Mouse (Mus musculus) liver, embryonic 12.5 days (tissue): Measurements from ENCODE around the gene Usp20. TPM values are rescaled to one million over a fixed set of nuclear protein-coding genes. Genes with fewer than 3 reads are reported as not detected.
A peak's percentile ranks its signal among the peaks of the same experiment; 100 is the strongest.

Source experiments
- ATAC-seq: fragments of 200-750 bp; cut with Nextera tagmentation; 2 replicates; pipeline ENCODE4 v1.8.0; 2017; ENCODE audit warnings: moderate number of reproducible peaks, mild to moderate bottlenecking, moderate library complexity
- H3K27ac ChIP-seq: fragments of 300-500 bp; sonication (generic); 2 replicates; pipeline ENCODE4 v1.5.1; 2016; ENCODE audit warnings: mild to moderate bottlenecking
- H3K27me3 ChIP-seq: fragments of 300-500 bp; sonication (generic); replicated peaks from 2 replicates; pipeline ENCODE4 v1.6.1; 2016; ENCODE audit warnings: mild to moderate bottlenecking, moderate library complexity
- H3K36me3 ChIP-seq: fragments of 300-500 bp; sonication (generic); 2 replicates; pipeline ENCODE4 v1.6.1; 2016; ENCODE audit warnings: mild to moderate bottlenecking, moderate library complexity
- H3K4me1 ChIP-seq: fragments of 300-500 bp; sonication (generic); 2 replicates; pipeline ENCODE4 v1.6.1; 2016
- H3K4me2 ChIP-seq: fragments of 300-500 bp; sonication (generic); 2 replicates; pipeline ENCODE4 v1.6.1; 2016; ENCODE audit warnings: mild to moderate bottlenecking, moderate library complexity
- H3K4me3 ChIP-seq: fragments of 300-500 bp; sonication (generic); 2 replicates; pipeline ENCODE4 v1.5.1; 2016; ENCODE audit warnings: mild to moderate bottlenecking, moderate library complexity
- H3K9ac ChIP-seq: fragments of 300-500 bp; sonication (generic); 2 replicates; pipeline ENCODE4 v1.6.1; 2016; ENCODE audit warnings: mild to moderate bottlenecking, moderate library complexity
- H3K9me3 ChIP-seq: fragments of 300-500 bp; sonication (generic); replicated peaks from 2 replicates; pipeline ENCODE4 v1.6.1; 2016; ENCODE audit warnings: mild to moderate bottlenecking, moderate library complexity
- WGBS: fragments of 180-500 bp; shearing (Covaris S2); methylation state at CpG from one replicate; pipeline ENCODE4 v1.1.7; 2016; ENCODE audit not compliant: insufficient replicate concordance; 5-methylcytosine and 5-hydroxymethylcytosine counted together
- polyA plus RNA-seq: library from polyadenylated mRNA; unstranded; fragments of >200 nt; fragmentation: Nextera tagmentation; extraction: Ambion mirVana; gene quantifications from 2 replicates; pipeline ENCODE4 v1.2.1, GENCODE M21; 2016

Gene Usp20
- polyA plus RNA-seq, 1 experiment from 2014 or later: 7.6 TPM

DNA sequence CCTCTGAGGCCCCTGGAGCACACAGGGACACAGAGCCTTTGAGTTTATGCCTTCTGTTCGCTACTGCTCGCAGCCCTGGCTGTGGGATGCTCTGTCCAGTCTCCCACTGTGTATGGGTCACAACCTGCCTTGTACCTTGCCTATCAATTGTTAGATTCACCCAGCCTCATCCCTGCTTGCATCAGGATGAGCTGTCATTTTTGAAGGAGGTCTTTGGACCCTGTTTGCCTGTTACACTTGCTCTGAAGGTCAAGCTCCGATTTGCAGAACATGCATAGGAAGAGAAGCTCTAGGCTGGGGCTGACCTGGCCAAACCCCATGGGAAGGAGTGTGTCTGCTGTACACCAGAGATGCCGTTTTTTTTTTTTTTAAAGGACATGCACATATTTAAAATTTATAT is 24.6 kb upstream of the Usp20 start:
- Histone ChIP-seq H3K4me2 (no peak overlapping the region), H3K9me3 (no peaks in the 10 kb centered on the region), H3K4me3 (no peak overlapping the region), H3K4me1 (peaks cover 44% of the 10 kb centered on the region), H3K36me3 (peaks cover 86% of the 10 kb centered on the region), H3K27ac (no peak overlapping the region), H3K9ac (no peak overlapping the region), H3K27me3 (no peaks in the 10 kb centered on the region)
- no peak for ATAC-seq
- WGBS: 76% methylated on average over 4 of the region's 4 CpGs

DNA sequence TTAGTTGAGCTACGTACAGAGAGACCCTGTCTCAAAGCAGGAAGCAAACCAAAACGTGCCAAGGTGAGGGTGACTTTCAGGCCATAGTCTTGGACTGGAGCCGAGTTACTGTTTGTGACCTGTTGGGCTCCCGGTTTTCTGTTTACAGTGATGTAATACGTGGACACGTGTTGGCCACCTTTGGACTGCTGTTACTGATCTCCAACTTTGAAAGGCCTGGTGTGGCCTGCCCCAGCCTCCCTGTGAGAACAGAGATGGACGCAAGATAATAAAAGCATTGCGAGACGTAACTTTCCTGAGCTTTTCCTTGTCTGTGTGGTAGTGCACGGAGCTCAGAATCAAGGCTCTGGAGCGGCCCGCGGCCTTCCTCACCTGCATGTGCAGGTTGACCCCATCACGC is 23.4 kb upstream of the Usp20 start:
- H3K27me3 ChIP-seq: no peaks in the 10 kb centered on the region
- ATAC-seq: peak; percentile 40
- WGBS: 81% methylated on average over 14 of the region's 14 CpGs

DNA sequence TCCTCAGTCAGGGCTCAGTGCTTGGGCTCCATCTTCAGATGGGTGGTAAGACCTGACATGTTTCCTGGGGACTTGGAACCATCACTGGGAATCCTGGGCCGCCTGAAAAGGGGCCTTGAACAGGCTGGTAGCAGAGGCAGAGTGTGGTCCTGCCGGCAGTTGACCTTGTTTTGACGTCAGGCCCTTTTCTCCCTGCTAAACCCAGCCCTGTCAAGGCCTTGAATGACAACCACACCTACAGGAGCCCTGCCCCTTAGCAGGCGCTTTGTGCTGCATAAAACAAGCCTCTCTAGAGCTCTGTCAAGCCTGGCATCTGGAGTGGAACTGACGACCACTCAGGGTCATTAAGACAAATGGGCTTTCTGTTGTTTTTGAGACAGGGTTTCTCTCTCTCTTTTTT is 22.2 kb upstream of the Usp20 start:
- Histone ChIP-seq H3K27ac (peak overlapping the region; percentile 50; the same call in 1 of the 2 replicates), H3K9me3 (no peaks in the 10 kb centered on the region), H3K27me3 (no peaks in the 10 kb centered on the region), H3K4me3 (no peak overlapping the region), H3K9ac (no peak overlapping the region), H3K36me3 (peaks cover 100% of the 10 kb centered on the region), H3K4me1 (peaks cover 30% of the 10 kb centered on the region), H3K4me2 (no peak overlapping the region)
- ATAC-seq: no peak
- WGBS: 57% methylated on average over 5 of the region's 5 CpGs

More for the DNA sequence above, 23.4 kb upstream of the Usp20 start:
- Histone ChIP-seq H3K4me2 (no peak overlapping the region), H3K27ac (peak overlapping the region; percentile 50), H3K4me3 (no peak overlapping the region), H3K4me1 (peaks cover 39% of the 10 kb centered on the region), H3K9me3 (no peaks in the 10 kb centered on the region), H3K36me3 (peaks cover 98% of the 10 kb centered on the region), H3K9ac (no peak overlapping the region)

DNA sequence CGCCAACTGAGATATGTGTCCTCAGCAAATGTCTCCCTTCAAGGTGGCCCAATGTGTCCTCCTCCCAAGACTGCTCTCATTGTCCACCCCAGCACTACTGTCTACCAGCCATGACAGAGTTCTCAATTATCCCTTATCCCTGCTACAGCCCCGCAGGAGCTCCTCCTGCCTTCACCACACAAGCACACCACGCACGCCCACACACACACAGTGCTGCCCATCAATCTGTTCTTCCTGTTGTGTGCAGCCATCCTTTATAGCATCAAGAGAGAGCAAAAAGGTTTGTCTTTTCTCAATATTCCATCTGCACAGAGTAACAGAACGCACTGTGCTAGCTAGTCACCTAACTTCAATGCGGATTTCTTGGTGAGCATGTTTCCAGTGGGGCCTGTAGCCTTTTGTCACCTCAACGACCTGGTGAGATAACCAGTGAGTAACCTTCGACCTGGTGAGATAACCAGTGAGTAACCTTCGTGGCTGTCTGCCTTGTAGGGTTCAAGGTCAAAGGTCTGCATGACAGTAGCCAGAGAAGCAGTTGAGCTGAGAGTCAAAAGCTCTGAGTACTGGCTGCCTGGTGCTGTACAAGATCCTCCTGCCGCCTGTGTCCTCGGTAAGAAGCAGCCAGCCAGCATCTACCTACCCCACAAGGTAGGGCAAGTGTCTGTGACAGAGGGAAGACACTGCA is 19.4 kb upstream of the Usp20 start:
- no peaks in the 10 kb centered on the region for H3K9me3 ChIP-seq
- no peak overlapping the region for H3K4me2 ChIP-seq
- H3K9ac ChIP-seq: no peak overlapping the region
- peaks cover 37% of the 10 kb centered on the region for H3K4me1 ChIP-seq
- H3K4me3 ChIP-seq: no peak overlapping the region
- no peak for ATAC-seq
- no peak overlapping the region for H3K27ac ChIP-seq
- 79% methylated on average over 11 of the region's 11 CpGs for WGBS
- peaks cover 87% of the 10 kb centered on the region for H3K36me3 ChIP-seq
- no peaks in the 10 kb centered on the region for H3K27me3 ChIP-seq

DNA sequence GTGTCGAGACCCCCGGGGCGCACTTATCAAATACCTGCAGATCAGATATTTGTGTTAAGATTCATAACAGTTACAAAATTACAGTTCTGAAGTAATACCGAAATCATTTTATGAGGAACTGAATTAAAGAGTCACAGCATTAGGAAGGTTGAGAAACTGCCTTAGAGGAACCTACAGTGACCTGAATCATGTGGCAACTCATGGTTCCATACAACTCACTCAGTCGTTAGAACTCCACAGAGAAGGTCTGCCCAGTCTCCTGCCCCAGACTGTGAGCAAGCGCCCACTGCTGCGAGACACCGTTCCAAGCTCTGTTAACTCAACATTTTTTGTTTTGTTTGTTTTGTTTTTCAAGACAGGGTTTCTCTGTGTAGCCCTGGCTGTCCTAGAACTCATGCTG is 16.5 kb upstream of the Usp20 start:
- peak overlapping the region; percentile 89 for H3K4me2 ChIP-seq
- no peak overlapping the region for H3K9ac ChIP-seq
- no peaks in the 10 kb centered on the region for H3K27me3 ChIP-seq
- no peak overlapping the region for H3K4me3 ChIP-seq
- peaks cover 35% of the 10 kb centered on the region for H3K4me1 ChIP-seq
- no peak overlapping the region for H3K27ac ChIP-seq
- no peak for ATAC-seq
- 85% methylated on average over 8 of the region's 8 CpGs for WGBS
- H3K9me3 ChIP-seq: no peaks in the 10 kb centered on the region
- H3K36me3 ChIP-seq: peaks cover 61% of the 10 kb centered on the region

DNA sequence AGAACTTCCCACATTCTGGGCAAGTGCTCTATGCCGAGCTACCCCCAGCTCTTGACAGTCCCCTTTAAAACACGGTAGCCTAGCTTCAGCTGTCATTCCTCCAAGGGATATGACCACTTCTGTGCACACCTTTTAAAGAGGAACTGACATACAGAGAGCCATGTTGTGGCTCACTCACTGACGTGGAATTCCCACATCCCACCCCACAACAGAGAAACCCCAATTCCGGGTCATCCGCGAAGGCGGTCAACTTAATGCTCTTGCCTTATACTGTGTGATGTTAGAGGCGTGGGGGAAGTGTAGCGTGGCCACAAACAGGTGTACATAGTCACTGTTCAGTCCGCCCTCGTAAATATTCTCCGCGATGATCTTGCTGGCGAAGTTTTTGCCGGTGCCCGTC is 15.3 kb upstream of the Usp20 start:
- H3K27me3 ChIP-seq: no peaks in the 10 kb centered on the region
- H3K36me3 ChIP-seq: peaks cover 51% of the 10 kb centered on the region
- 0 out of 2 replicates have a peak, but pooled peaks have one; percentile 38 for ATAC-seq
- H3K9me3 ChIP-seq: no peaks in the 10 kb centered on the region
- WGBS: 8% methylated on average over 16 of the region's 16 CpGs
- peak overlapping the region; percentile 94 for H3K9ac ChIP-seq
- H3K4me2 ChIP-seq: peak overlapping the region; percentile 89
- H3K4me3 ChIP-seq: peak overlapping the region; percentile 97
- H3K27ac ChIP-seq: peak overlapping the region; percentile 81
- peaks cover 35% of the 10 kb centered on the region for H3K4me1 ChIP-seq

DNA sequence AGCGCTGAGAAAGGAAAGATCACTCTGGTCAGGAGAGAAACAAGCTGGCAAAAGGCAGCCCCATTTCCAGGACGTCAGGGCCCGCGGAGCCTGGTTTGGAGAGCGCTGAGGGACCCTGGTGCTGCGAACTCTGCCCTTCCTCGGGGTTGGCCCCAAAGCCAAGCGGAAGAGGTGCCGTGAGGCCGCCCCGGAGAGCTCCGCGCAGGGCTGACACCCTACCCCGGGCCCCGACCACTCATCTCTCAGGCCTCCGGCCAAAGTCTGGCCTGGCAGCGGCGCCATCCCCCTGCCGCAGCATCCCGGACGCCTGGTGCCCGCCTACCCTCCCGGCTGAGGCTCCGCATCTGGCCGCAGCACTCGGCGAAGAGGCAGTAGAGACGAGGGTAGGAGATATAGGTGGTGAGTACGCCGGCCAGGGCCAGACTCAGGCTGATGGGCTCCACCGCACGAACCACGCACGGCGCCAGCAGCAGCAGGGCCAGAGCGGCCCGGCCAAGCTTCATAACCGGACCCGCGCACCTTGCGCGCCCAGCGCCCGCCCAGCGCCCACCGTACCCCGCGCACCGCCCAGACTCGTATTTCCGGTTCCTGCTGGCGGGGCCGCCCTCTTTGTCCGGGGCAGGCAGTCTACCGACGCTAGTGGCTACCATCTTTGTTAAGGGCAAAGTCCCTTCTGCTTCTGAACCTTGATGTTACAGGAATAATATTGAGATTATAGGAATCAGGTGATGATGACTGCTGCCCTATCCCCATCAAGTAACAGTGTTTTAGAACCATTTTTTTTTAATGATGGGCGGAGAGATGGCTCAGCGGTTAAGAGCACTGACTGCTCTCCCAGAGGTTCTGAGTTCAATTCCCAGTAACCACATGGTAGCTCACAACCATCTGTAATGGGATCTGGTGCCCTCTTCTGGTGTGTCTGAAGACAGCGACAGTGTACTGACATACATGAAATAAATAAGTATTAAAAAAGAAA is 14.4 kb upstream of the Usp20 start, which contains the start of gene Tor1a:
Tor1a (minus strand) TSS at position 582 of the 976 bp plus-strand sequence.
- WGBS: 2% methylated on average over 59 of the region's 59 CpGs
- peak within 1 kb of the TSS; percentile 97 for H3K4me3 ChIP-seq
- ATAC-seq: peak; percentile 92
- H3K9ac ChIP-seq: peak within 1 kb of the TSS; percentile 94
- peak within 1 kb of the TSS; percentile 89 for H3K4me2 ChIP-seq
- peaks cover 48% of the 10 kb centered on the region for H3K36me3 ChIP-seq
- H3K27me3 ChIP-seq: no peaks in the 10 kb centered on the region
- peak within 1 kb of the TSS; percentile 81 for H3K27ac ChIP-seq
- H3K9me3 ChIP-seq: no peaks in the 10 kb centered on the region
- peaks cover 32% of the 10 kb centered on the region for H3K4me1 ChIP-seq

DNA sequence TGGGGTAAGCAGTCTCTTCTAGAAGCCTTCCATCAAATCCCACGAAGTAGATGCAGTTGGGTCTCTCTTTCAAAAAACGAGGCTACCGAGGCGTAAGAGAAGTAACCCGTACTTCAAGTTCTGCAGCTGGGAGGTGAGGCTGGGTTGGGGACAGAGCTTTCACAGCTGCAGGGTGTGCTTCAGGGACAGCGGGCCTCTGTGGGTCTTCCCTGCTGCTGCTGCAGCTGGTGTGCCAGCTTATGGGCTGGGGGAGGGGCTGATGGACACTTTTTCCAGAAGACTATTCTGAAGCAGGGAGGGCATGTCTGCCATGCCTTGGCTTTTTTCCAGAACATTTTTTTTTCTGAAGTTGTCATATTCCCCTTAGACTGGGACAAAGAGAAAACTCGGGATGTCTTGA is 945 bp downstream of the Usp20 start:
- peak overlapping the region; percentile 93 for H3K4me2 ChIP-seq
- 60% methylated on average over 7 of the region's 7 CpGs for WGBS
- ATAC-seq: no peak
- peaks cover 45% of the 10 kb centered on the region for H3K4me1 ChIP-seq
- no peaks in the 10 kb centered on the region for H3K9me3 ChIP-seq
- peak overlapping the region; percentile 81 for H3K4me3 ChIP-seq
- no peaks in the 10 kb centered on the region for H3K27me3 ChIP-seq
- peaks cover 20% of the 10 kb centered on the region for H3K36me3 ChIP-seq
- peak overlapping the region; percentile 75 for H3K9ac ChIP-seq
- 0 out of 2 replicates have a peak overlapping the region, but pooled peaks have one; percentile 68 for H3K27ac ChIP-seq

DNA sequence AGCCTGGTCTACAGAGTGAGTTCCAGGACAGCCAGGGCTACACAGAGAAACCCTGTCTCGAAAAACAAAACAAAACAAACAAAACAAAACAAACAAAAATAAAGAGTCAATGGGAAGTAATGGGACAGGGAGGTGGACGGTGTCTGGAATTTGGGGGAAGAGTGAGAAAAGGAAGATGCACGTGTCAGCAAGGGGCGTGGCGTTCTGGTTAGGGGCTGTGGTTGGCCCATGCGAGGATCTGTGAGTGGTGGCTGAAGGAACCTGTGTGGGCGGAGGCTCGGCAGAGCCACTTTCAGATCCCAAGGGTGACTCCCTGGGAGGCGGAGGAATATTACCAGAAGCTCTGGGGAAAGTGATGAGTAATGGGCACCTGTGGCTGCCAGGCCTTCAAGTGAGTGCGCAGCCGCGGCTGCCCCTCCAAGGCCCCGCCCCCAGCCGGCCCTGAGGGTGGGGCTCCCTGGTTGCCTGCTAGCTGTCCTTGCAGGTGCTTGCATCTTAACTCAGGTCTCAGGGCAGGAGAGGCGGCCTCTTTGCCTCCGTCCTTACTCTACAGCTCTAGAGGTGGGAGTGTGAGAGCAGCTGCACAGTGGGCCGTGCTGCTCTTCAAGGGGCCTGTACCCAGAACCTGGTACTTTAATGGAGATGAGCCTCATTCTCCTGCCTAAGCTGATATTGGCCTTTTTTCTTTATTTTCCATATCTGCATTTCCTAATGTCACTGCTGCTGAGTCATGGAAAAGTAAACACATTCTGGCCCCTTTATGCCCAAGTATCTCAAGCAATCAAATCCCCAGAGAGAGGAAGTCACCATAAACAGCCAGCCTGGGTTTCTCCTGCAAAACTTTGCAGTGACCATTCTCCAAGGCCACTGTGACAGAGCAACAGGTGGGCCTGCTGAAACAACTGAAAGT is 3.3 kb downstream of the Usp20 start:
- 0 out of 2 replicates have a peak overlapping the region, but pooled peaks have one; percentile 32 for H3K27ac ChIP-seq
- H3K27me3 ChIP-seq: no peaks in the 10 kb centered on the region
- H3K36me3 ChIP-seq: no peaks in the 10 kb centered on the region
- no peak for ATAC-seq
- no peaks in the 10 kb centered on the region for H3K9me3 ChIP-seq
- peaks cover 40% of the 10 kb centered on the region for H3K4me1 ChIP-seq
- no peak overlapping the region for H3K4me3 ChIP-seq
- no peak overlapping the region for H3K9ac ChIP-seq
- 25% methylated on average over 17 of the region's 17 CpGs for WGBS
- H3K4me2 ChIP-seq: peak overlapping the region; percentile 61

DNA sequence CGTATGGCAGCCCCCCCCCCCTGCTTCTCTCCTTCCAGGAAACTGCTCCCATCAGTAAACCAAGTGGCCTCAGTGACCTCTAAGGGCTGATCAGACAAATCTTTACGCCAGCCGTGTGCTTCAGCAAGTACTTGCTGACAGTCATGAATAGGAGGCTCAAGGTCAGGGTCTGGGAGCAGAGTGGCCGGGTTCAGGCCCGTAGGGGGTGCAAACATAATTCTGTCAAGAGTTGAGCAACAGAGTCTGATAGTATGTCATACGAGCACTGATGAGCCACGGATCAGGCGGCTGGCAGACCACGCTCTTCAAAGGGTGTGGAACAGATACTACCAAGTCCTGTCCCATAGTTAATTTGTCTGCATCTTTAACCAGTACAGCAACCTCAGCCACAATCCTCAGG is 8.1 kb downstream of the Usp20 start:
- Histone ChIP-seq H3K9me3 (no peaks in the 10 kb centered on the region), H3K27ac (no peak overlapping the region), H3K4me2 (no peak overlapping the region), H3K4me3 (no peak overlapping the region), H3K36me3 (no peaks in the 10 kb centered on the region), H3K9ac (no peak overlapping the region), H3K27me3 (no peaks in the 10 kb centered on the region), H3K4me1 (peaks cover 11% of the 10 kb centered on the region)
- no peak for ATAC-seq
- WGBS: 69% methylated on average over 9 of the region's 9 CpGs

DNA sequence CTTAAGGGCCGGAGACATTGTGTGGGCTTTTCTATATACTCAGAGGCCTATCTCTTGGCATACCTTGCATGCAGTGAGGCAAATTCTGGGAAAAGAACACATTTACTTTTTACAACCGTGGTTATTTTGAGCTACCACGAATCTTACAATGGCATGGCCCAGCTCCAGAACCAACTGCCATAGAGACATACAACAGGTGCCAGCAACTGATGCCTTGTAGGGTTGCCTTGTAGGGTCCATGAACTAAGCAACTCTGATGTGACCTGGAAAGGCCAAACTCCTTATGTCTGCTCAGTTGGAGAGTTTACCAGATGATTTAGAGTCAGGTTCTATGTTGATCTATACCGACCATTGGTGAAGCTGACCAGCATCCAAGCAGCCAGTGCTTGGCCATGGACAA is 12.8 kb downstream of the Usp20 start:
- H3K4me2 ChIP-seq: no peak overlapping the region
- H3K27me3 ChIP-seq: no peaks in the 10 kb centered on the region; the same call in 1 of the 2 replicates
- WGBS: 79% methylated on average over 4 of the region's 4 CpGs
- no peaks in the 10 kb centered on the region for H3K4me1 ChIP-seq
- no peak overlapping the region for H3K9ac ChIP-seq
- no peak overlapping the region for H3K4me3 ChIP-seq
- ATAC-seq: no peak
- no peaks in the 10 kb centered on the region for H3K9me3 ChIP-seq
- no peak overlapping the region for H3K27ac ChIP-seq
- no peaks in the 10 kb centered on the region for H3K36me3 ChIP-seq
